Mouse (Mus musculus) E14TG2a.4 (cell line): ENCODE data around the gene Map10.

ENCODE experiments used
- CTCF ChIP-seq: conservative IDR thresholded peaks from 2 replicates; pipeline ENCODE4 v1.5.1; 2014; ENCODE audit warnings: low read length
- NANOG ChIP-seq: IDR thresholded peaks from 2 replicates; pipeline ENCODE4 v1.6.1; 2014; ENCODE audit warnings: borderline replicate concordance, low read length, mixed read lengths

GRCm38 (mm10) chr8:125654821-125655220 is 14.8 kb upstream of the Map10 start:
- TF ChIP-seq CTCF (no peak), NANOG (no peak)
